Mouse (Mus musculus): ENCODE measurements around the gene Gm13279. TPM values are rescaled to one million over a fixed set of nuclear protein-coding genes. Genes with fewer than 3 reads are reported as not detected.
"Not testable (repeated sequence)": the region's sequence is repeated elsewhere in the genome, so short reads cannot be mapped to it uniquely, and the experiment has no call there.

Gm13279 gene
- polyA plus RNA-seq, 1 experiment from 2014 or later, result not detected

DNA sequence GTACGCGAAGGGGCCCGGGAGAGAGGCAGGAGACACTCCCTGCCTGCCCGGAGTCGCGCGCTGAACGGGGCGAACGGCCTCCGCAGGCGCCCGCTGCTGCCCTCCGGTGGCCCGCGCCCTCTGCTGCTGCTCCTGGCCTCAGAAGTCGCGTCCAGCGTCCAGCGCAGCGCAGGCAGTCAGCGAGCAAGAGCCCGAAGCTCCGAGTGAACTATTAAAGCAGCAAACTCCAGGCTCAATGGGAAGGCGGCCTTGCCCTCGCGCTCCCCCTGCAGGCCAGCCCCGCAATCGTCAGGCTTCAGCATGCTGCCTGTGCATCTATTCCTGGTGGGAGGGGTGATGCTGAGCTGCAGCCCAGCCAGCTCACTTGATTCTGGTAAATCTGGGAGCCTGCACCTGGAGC is 20.6 kb upstream of the Gm13279 start, which contains the start of gene Gm13289:
TSS of gene Gm13289 (plus strand) at position 301 of the 400 bp plus-strand sequence.
- not testable (repeated sequence) for H3K9ac ChIP-seq (replicated peaks); H3K4me3 ChIP-seq; ATAC-seq (replicated peaks); H3K4me2 ChIP-seq (replicated peaks); H3K4me1 ChIP-seq; H3K36me3 ChIP-seq; H3K27ac ChIP-seq (replicated peaks); H3K9me3 ChIP-seq; H3K27me3 ChIP-seq
- no CpG with 5 or more reads among the region's 29 CpGs for WGBS

- not testable (repeated sequence) for H3K9me3 ChIP-seq; H3K4me3 ChIP-seq; H3K27ac ChIP-seq (replicated peaks); H3K27me3 ChIP-seq; ATAC-seq (replicated peaks); H3K9ac ChIP-seq (replicated peaks); H3K4me2 ChIP-seq (replicated peaks); H3K4me1 ChIP-seq; H3K36me3 ChIP-seq
- no CpG with 5 or more reads among the region's 29 CpGs for WGBS
Measured at GRCm38 (mm10) chr4:88779550-88779949, 17.6 kb upstream of the Gm13279 start, which contains the start of gene Gm13272. Gene Gm13272 (plus strand): TSS chr4:88779850.

- not testable (repeated sequence) for H3K9me3 ChIP-seq; H3K4me3 ChIP-seq; H3K27me3 ChIP-seq; H3K4me1 ChIP-seq; H3K36me3 ChIP-seq; ATAC-seq (replicated peaks); H3K9ac ChIP-seq (replicated peaks); H3K27ac ChIP-seq (replicated peaks); H3K4me2 ChIP-seq (replicated peaks)
- 47% methylated on average over 16 of the region's 18 CpGs for WGBS
Measured at GRCm38 (mm10) chr4:88780320-88780719, 16.9 kb upstream of the Gm13279 start.

DNA sequence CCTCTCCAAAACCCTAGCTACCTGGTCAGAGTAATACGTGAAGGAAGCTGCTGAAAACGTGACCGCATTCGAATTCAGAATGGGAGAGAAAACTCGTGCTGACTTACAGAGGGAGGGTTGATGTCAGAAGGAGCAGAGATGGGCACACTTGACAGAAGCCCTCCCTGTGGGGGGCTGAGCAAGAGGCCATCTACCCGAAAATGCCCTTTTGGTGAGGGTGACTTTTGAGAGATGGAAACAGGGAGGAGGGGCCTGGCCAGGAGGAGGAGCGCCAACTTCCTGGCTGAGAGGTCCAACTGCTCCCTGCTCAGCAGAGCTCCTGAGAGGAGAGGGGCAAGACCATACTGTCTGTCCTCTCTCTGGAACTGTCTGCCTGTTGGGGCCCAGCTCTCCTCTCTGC is 15.4 kb upstream of the Gm13279 start, which contains the start of gene Ifnz:
TSS of gene Ifnz (plus strand) at position 301 of the 400 bp plus-strand sequence.
- not testable (repeated sequence) for ATAC-seq (replicated peaks); H3K27ac ChIP-seq (replicated peaks); H3K36me3 ChIP-seq; H3K9me3 ChIP-seq; H3K27me3 ChIP-seq; H3K9ac ChIP-seq (replicated peaks); H3K4me1 ChIP-seq
- Histone ChIP-seq H3K4me2 (replicated peaks) (peak within 1 kb of the TSS; percentile 40), H3K4me3 (peak within 1 kb of the TSS; percentile 17; the same call in 1 of the 2 replicates)
- WGBS, result 26% methylated on average over 4 of the region's 7 CpGs

- H3K27ac ChIP-seq (replicated peaks), result not testable (repeated sequence)
Measured at GRCm38 (mm10) chr4:88782335-88782734, 14.9 kb upstream of the Gm13279 start.

GRCm38 (mm10) chr4:88785409-88785808 is 11.8 kb upstream of the Gm13279 start, which contains the start of gene Gm13276:
Gene Gm13276 (plus strand): TSS chr4:88785709.
- not testable (repeated sequence) for H3K4me2 ChIP-seq (replicated peaks); H3K9ac ChIP-seq (replicated peaks); ATAC-seq (replicated peaks); H3K4me3 ChIP-seq; H3K36me3 ChIP-seq; H3K27me3 ChIP-seq; H3K4me1 ChIP-seq; H3K27ac ChIP-seq (replicated peaks); H3K9me3 ChIP-seq
- WGBS, result no CpG with 5 or more reads among the region's 27 CpGs

More at GRCm38 (mm10) chr4:88782335-88782734, 14.9 kb upstream of the Gm13279 start:
- H3K4me3 ChIP-seq, result peak overlapping the region; percentile 17; the same call in 1 of the 2 replicates
- H3K9me3 ChIP-seq; H3K9ac ChIP-seq (replicated peaks); H3K36me3 ChIP-seq; H3K4me1 ChIP-seq; H3K27me3 ChIP-seq; ATAC-seq (replicated peaks): not testable (repeated sequence)
- H3K4me2 ChIP-seq (replicated peaks), result peak overlapping the region; percentile 40
- 0% methylated on average over 7 of the region's 31 CpGs for WGBS

- H3K4me1 ChIP-seq; H3K4me2 ChIP-seq (replicated peaks); H3K9me3 ChIP-seq; H3K27me3 ChIP-seq; H3K36me3 ChIP-seq; ATAC-seq (replicated peaks); H3K9ac ChIP-seq (replicated peaks); H3K27ac ChIP-seq (replicated peaks); H3K4me3 ChIP-seq: not testable (repeated sequence)
- 0% methylated on average over 7 of the region's 28 CpGs for WGBS
Measured at GRCm38 (mm10) chr4:88788402-88788801, 8.8 kb upstream of the Gm13279 start, which contains the start of gene Gm13277. Gene Gm13277 (plus strand): TSS chr4:88788632.

DNA sequence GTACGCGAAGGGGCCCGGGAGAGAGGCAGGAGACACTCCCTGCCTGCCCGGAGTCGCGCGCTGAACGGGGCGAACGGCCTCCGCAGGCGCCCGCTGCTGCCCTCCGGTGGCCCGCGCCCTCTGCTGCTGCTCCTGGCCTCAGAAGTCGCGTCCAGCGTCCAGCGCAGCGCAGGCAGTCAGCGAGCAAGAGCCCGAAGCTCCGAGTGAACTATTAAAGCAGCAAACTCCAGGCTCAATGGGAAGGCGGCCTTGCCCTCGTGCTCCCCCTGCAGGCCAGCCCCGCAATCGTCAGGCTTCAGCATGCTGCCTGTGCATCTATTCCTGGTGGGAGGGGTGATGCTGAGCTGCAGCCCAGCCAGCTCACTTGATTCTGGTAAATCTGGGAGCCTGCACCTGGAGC is 5.9 kb upstream of the Gm13279 start, which contains the start of gene Gm13278:
TSS of gene Gm13278 (plus strand) at position 301 of the 400 bp plus-strand sequence.
- H3K27me3 ChIP-seq; ATAC-seq (replicated peaks); H3K27ac ChIP-seq (replicated peaks); H3K9ac ChIP-seq (replicated peaks); H3K4me1 ChIP-seq; H3K4me3 ChIP-seq; H3K9me3 ChIP-seq; H3K36me3 ChIP-seq; H3K4me2 ChIP-seq (replicated peaks): not testable (repeated sequence)
- no CpG with 5 or more reads among the region's 28 CpGs for whole genome bisulfite sequencing

DNA sequence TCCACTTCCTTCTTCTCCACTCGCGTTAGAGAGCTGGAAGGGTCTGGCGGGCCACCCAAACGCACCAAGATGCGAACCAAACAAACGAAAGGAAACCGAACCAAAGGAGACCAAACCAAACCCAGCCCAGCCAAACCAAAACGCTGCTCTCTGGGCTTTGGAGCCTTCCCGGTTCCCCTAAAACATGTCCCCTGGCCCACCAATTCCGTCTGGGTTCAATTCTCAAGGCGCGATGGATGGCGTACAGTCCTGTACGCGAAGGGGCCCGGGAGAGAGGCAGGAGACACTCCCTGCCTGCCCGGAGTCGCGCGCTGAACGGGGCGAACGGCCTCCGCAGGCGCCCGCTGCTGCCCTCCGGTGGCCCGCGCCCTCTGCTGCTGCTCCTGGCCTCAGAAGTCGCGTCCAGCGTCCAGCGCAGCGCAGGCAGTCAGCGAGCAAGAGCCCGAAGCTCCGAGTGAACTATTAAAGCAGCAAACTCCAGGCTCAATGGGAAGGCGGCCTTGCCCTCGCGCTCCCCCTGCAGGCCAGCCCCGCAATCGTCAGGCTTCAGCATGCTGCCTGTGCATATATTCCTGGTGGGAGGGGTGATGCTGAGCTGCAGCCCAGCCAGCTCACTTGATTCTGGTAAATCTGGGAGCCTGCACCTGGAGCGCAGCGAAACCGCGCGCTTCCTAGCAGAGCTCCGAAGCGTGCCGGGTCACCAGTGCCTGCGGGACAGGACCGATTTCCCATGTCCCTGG is 3.1 kb upstream of the Gm13279 start, which contains the start of gene Gm13275:
TSS of gene Gm13275 (plus strand) at position 552 of the 740 bp plus-strand sequence.
- H3K27ac ChIP-seq (replicated peaks); H3K4me1 ChIP-seq; H3K4me2 ChIP-seq (replicated peaks); H3K4me3 ChIP-seq; H3K36me3 ChIP-seq; H3K9ac ChIP-seq (replicated peaks); ATAC-seq (replicated peaks); H3K9me3 ChIP-seq; H3K27me3 ChIP-seq: not testable (repeated sequence)
- WGBS, result 0% methylated on average over 15 of the region's 52 CpGs

GRCm38 (mm10) chr4:88799365-88799764 is 2.2 kb downstream of the Gm13279 start, which contains the start of gene Gm13285:
Gene Gm13285 (plus strand): TSS chr4:88799665.
- 18% methylated on average over 5 of the region's 7 CpGs for WGBS
- not testable (repeated sequence) for H3K9ac ChIP-seq (replicated peaks); H3K4me1 ChIP-seq; H3K27me3 ChIP-seq; H3K36me3 ChIP-seq; ATAC-seq (replicated peaks); H3K9me3 ChIP-seq; H3K4me3 ChIP-seq; H3K27ac ChIP-seq (replicated peaks); H3K4me2 ChIP-seq (replicated peaks)

- H3K4me1 ChIP-seq; H3K4me3 ChIP-seq; H3K4me2 ChIP-seq (replicated peaks); H3K9me3 ChIP-seq; H3K36me3 ChIP-seq; H3K27ac ChIP-seq (replicated peaks); ATAC-seq (replicated peaks); H3K9ac ChIP-seq (replicated peaks); H3K27me3 ChIP-seq: not testable (repeated sequence)
- no CpG with 5 or more reads among the region's 29 CpGs for WGBS
Measured at GRCm38 (mm10) chr4:88802954-88803353, 5.8 kb downstream of the Gm13279 start, which contains the start of gene Gm13287. Gene Gm13287 (plus strand): TSS chr4:88803254.

GRCm38 (mm10) chr4:88805231-88805630 is 8.0 kb downstream of the Gm13279 start, which contains the start of gene Gm13288:
Gene Gm13288 (plus strand): TSS chr4:88805531.
- WGBS, result no CpG with 5 or more reads among the region's 8 CpGs
- not testable (repeated sequence) for H3K27me3 ChIP-seq; H3K9me3 ChIP-seq; H3K9ac ChIP-seq (replicated peaks); H3K27ac ChIP-seq (replicated peaks); H3K36me3 ChIP-seq; ATAC-seq (replicated peaks); H3K4me1 ChIP-seq
- Histone ChIP-seq H3K4me2 (replicated peaks) (peak within 1 kb of the TSS; percentile 42), H3K4me3 (peak within 1 kb of the TSS; percentile 30)

Data from forebrain, embryonic 15.5 days (tissue).